Mouse (Mus musculus) bone marrow, adult 2 months (tissue): ENCODE data around the gene Srp9.

Source experiments
- CTCF ChIP-seq: fragments of 200-500 bp; IDR thresholded peaks from 2 replicates; pipeline ENCODE4 v1.5.1; 2011; ENCODE audit warnings: low read length, control low read depth; ENCODE audit not compliant: control insufficient read depth, insufficient read depth
- POLR2A ChIP-seq: fragments of 200-500 bp; IDR thresholded peaks from 2 replicates; pipeline ENCODE4 v1.6.1; 2011; ENCODE audit warnings: low read depth, mild to moderate bottlenecking, control low read depth, low read length, borderline replicate concordance; ENCODE audit not compliant: control insufficient read depth

GRCm38 (mm10) chr1:182139937-182140336 is 15.4 kb downstream of the Srp9 start:
- TF ChIP-seq POLR2A: no peak
- TF ChIP-seq CTCF: no peak
